Mouse (Mus musculus) intestine, embryonic 16.5 days (tissue): ENCODE data around the gene Fam187a. TPM values are rescaled to one million over a fixed set of nuclear protein-coding genes. Genes with fewer than 3 reads are reported as not detected.

Experiments
- ATAC-seq: fragments of 200-750 bp; cut with Nextera tagmentation; 2 replicates; pipeline ENCODE4 v1.8.0; 2017; ENCODE audit warnings: moderate TSS enrichment, moderate library complexity
- H3K27ac ChIP-seq: fragments of 300-500 bp; sonication (generic); 2 replicates; pipeline ENCODE4 v1.5.1; 2014; ENCODE audit warnings: mild to moderate bottlenecking, low read length
- H3K27me3 ChIP-seq: fragments of 300-500 bp; sonication (generic); replicated peaks from 2 replicates; pipeline ENCODE4 v1.6.1; 2014; ENCODE audit warnings: low read length, control low read depth, mixed read lengths; ENCODE audit not compliant: control insufficient read depth, insufficient read depth
- H3K36me3 ChIP-seq: fragments of 300-500 bp; sonication (generic); 2 replicates; pipeline ENCODE4 v1.6.1; 2014; ENCODE audit warnings: low read length, control low read depth; ENCODE audit not compliant: control insufficient read depth, insufficient read depth
- H3K4me1 ChIP-seq: fragments of 300-500 bp; sonication (generic); 2 replicates; pipeline ENCODE4 v1.6.1; 2014; ENCODE audit warnings: low read length, control low read depth, mixed read lengths; ENCODE audit not compliant: control insufficient read depth, insufficient read depth
- H3K4me2 ChIP-seq: fragments of 300-500 bp; sonication (generic); 2 replicates; pipeline ENCODE4 v1.6.1; 2014; ENCODE audit warnings: low read depth, low read length, control low read depth
- H3K4me3 ChIP-seq: fragments of 300-500 bp; sonication (generic); 2 replicates; pipeline ENCODE4 v1.5.1; 2014; ENCODE audit warnings: mild to moderate bottlenecking, low read length
- H3K9ac ChIP-seq: fragments of 300-500 bp; sonication (generic); 2 replicates; pipeline ENCODE4 v1.6.1; 2014; ENCODE audit warnings: low read depth, low read length
- H3K9me3 ChIP-seq: fragments of 300-500 bp; sonication (generic); 2 replicates; pipeline ENCODE4 v1.6.1; 2016; ENCODE audit warnings: low read length, control low read depth; ENCODE audit not compliant: control insufficient read depth
- WGBS: fragments of 180-500 bp; shearing (Covaris S2); extraction: QIAGEN DNeasy Blood & Tissue Kit; methylation state at CpG from one replicate; pipeline ENCODE4 v1.1.7; 2014; 5-methylcytosine and 5-hydroxymethylcytosine counted together
- polyA plus RNA-seq: library from polyadenylated mRNA; unstranded; fragments of >200 nt; fragmentation: Nextera tagmentation; extraction: Ambion mirVana; gene quantifications from 2 replicates; pipeline ENCODE4 v1.2.1, GENCODE M21; 2015

The Fam187a gene
- polyA plus RNA-seq, 1 experiment from 2014 or later: not detected

GRCm38 (mm10) chr11:102936272-102936671, 51.3 kb downstream of the Fam187a start:
- H3K36me3 ChIP-seq: no peaks in the 10 kb centered on the region
- H3K4me3 ChIP-seq: no peak overlapping the region
- no peak overlapping the region for H3K27ac ChIP-seq
- no peak for ATAC-seq
- H3K27me3 ChIP-seq: no peaks in the 10 kb centered on the region
- no peak overlapping the region for H3K4me2 ChIP-seq
- peaks cover 4% of the 10 kb centered on the region; the same call in 1 of the 2 replicates for H3K4me1 ChIP-seq
- no peak overlapping the region for H3K9ac ChIP-seq
- 39% methylated on average over 4 of the region's 4 CpGs for WGBS
- no peaks in the 10 kb centered on the region for H3K9me3 ChIP-seq

Other genes starting within 250 kb of the Fam187a start
- gene Meioc, start 221.5 kb upstream of the Fam187a start, polyA plus RNA-seq: 0.24 and 0.65 TPM in 2 replicates
- 36.7 and 39.9 TPM in 2 replicates for gene Ccdc43, start 187.4 kb upstream of the Fam187a start, polyA plus RNA-seq
- 2.4 and 3.1 TPM in 2 replicates for gene Adam11, start 123.7 kb upstream of the Fam187a start, polyA plus RNA-seq
- 24.9 and 26.2 TPM in 2 replicates for gene Gjc1, start 65.5 kb upstream of the Fam187a start, polyA plus RNA-seq
- 0.55 and 0.62 TPM in 2 replicates for gene Higd1b, start 49.3 kb upstream of the Fam187a start, polyA plus RNA-seq
- gene Eftud2, start 4.2 kb upstream of the Fam187a start, polyA plus RNA-seq: 123 and 140 TPM in 2 replicates
- gene Ccdc103, start 4.0 kb upstream of the Fam187a start, polyA plus RNA-seq: 0.26 and 0.91 TPM in 2 replicates
- 0.09 and 0.38 TPM in 2 replicates for gene Gfap, start 15.7 kb downstream of the Fam187a start, polyA plus RNA-seq
- 6.8 and 7.4 TPM in 2 replicates for gene Kif18b, start 40.0 kb downstream of the Fam187a start, polyA plus RNA-seq
- gene C1ql1, start 61.5 kb downstream of the Fam187a start, polyA plus RNA-seq: 0.53 and 2.3 TPM in 2 replicates
- 55.9 and 59.6 TPM in 2 replicates for gene Nmt1, start 143.0 kb downstream of the Fam187a start, polyA plus RNA-seq
- 91.5 and 92.7 TPM in 2 replicates for gene Dcakd, start 143.2 kb downstream of the Fam187a start, polyA plus RNA-seq
- gene Plcd3, start 216.5 kb downstream of the Fam187a start, polyA plus RNA-seq: 2.1 and 2.3 TPM in 2 replicates
- gene Acbd4, start 216.5 kb downstream of the Fam187a start, polyA plus RNA-seq: 30.4 and 32.5 TPM in 2 replicates
- 4.2 and 4.6 TPM in 2 replicates for gene Hexim1, start 231.1 kb downstream of the Fam187a start, polyA plus RNA-seq
- gene Hexim2, start 247.3 kb downstream of the Fam187a start, polyA plus RNA-seq: 5.8 TPM in 2 replicates